Mouse (Mus musculus) urinary bladder, adult 18-20 months (tissue): ENCODE results near the gene Platr17.
"Not testable (repeated sequence)": the region's sequence is repeated elsewhere in the genome, so short reads cannot be mapped to it uniquely, and the experiment has no call there.

Source experiments
- DNase-seq, 2 experiments: peaks; one replicate each; pipeline ENCODE4 v3.0.0; 2022; ENCODE audit warnings: low spot score in 2 of 2, mixed read lengths in 2 of 2

The Platr17 gene

DNA sequence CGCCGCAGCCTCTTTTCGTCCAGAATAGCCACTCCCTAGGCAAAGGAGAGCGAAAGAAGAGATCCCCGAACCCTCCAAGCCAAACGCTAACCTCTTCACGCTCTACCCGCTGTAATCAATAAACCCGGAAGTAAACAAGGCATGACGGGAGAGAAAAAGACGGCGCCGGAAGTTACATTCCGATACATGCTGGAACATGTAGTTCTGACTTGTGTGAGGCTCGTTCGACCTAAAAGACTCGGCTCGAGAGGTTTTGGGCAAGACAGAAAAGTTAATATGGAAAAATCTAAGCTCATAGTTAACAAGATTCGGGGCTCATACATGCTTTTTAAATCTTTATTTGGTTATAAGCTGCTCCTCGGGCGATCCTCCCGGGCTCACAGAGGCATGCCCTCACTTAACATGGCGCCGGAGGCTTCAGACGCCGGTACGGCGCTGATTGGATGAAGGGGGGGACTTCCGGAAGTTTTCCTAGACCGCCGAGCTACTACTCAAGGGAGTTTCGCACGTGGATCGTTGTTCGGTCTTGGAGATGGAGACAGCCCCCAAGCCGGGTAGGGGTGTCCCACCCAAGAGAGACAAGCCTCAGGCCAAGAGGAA, 35.4 kb downstream of the Platr17 start, which contains the start of the genes Pfdn6 and Wdr46:
Gene Pfdn6, minus strand, starts transcription at position 138 of the 600 bp plus-strand sequence.
Gene Wdr46, plus strand, starts transcription at position 455 of the 600 bp plus-strand sequence.
- DNase-seq, result peak; percentile 77 to 86

DNA sequence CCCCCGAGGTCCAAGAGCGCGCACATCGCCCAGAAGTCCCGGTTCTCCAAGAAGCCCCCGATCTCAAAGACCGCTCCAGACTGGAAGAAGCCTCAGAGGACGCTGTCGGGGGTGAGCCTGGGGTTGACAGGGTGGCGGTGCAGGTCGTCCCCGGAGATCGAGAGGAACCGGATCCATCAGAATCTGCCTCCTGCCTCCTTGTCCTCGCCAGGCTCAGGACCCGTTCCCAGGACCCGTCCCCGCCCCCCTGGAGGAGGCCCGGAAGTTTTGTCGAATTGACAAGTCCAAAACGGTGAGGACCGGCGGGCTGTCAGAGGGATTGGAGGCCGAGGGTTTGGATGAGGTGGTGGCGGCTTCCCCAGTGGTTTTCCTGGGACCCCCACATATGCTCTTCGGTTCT, 36.0 kb downstream of the Platr17 start:
- DNase-seq, result no peak

DNA sequence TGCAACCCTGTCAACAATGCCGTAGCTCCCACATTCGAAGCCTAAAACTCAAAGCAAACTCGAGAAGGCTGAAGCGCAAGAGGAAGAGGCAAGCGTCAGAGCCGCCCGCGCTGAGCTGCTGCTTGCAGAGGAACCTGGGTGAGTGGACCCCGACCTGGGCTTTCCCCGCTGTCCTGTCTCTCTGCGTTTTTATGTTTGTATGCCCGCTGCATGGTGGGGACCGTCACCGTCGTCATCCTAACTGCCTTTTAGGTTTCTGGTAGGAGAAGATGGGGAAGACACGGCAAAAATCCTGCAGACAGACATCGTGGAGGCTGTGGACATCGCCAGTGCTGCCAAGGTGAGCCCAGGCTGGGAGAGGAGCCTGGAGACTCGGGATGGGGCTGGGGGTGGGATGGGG, 36.4 kb downstream of the Platr17 start:
- no peak for DNase-seq

DNA sequence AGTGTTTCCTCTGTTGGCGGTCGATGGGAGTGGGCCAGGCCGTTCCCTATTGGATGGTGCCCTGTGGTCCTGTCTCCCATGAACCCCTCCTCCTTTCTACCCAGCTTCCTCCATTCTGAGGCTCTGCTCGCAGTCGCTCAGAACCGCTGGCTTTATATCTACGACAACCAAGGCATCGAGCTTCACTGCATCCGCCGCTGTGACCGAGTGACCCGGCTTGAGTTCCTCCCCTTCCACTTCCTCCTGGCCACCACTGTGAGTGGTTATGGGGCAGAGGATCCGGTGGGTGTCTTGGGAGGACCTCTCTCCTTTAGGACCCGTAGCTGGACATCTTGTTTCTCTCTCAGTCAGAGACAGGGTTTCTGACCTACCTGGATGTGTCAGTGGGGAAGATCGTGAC, 38.5 kb downstream of the Platr17 start:
- no peak for DNase-seq

DNA sequence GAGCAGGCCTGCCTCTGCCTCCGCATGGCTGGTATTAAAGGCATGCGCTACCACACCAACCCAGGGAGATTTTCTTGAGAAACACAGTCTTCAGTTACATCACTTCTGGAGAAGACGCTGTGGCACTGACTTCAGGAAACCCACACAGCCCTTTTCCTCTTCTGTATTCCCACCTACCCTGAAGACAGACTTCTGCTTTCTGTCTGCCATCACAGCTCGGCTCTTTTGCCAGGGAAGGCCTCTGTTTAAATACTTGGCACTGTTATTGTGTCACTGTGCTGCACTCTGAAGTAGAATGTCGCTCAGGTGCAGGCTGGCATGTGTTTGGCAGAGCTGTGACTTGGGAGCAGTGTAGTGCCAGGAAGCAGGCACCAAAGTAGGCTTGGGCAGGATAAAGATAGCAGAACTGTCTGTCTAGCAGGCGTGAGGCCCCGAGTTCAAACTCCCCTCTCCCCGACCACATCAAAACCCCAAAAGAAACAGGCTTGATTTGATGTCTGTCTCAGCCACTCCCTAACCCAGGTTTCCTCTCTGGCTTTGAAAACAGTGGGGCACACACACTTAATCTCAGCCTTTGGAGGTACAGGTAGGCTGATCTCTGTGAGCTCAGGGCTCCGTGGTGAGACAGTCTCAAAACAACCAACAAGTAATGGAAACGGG, 42.6 kb downstream of the Platr17 start:
- no peak for DNase-seq

DNA sequence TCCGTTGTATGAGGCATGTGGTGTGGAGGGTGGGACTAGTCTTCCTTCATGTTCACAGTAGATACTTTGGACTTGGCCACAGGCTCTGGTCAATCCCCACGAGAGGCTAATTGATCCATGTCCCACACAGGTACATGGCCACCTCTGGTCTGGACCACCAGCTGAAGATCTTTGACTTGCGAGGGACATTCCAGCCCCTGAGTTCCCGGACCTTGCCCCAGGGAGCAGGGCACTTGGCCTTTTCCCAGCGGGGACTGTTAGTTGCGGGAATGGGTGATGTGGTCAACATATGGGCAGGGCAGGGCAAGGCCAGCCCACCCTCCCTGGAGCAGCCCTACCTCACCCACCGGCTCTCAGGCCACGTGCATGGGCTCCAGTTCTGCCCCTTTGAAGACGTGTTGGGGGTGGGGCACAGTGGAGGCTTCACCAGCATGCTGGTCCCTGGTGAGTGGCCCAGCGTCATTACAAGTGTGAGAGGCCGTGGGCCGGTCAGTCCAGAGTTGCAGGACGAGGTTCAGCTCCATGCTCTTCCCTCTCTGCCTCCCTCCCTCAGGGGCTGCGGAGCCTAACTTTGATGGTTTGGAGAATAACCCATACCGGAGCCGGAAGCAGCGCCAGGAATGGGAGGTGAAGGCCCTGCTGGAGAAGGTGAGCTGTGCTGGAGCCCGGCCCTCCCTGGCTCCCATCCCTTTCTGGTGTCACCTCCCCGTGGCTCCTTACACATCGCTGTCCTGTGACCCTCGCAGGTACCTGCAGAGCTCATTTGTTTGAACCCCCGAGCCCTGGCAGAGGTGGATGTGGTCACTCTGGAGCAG, 43.4 kb downstream of the Platr17 start:
- DNase-seq, result no peak

DNA sequence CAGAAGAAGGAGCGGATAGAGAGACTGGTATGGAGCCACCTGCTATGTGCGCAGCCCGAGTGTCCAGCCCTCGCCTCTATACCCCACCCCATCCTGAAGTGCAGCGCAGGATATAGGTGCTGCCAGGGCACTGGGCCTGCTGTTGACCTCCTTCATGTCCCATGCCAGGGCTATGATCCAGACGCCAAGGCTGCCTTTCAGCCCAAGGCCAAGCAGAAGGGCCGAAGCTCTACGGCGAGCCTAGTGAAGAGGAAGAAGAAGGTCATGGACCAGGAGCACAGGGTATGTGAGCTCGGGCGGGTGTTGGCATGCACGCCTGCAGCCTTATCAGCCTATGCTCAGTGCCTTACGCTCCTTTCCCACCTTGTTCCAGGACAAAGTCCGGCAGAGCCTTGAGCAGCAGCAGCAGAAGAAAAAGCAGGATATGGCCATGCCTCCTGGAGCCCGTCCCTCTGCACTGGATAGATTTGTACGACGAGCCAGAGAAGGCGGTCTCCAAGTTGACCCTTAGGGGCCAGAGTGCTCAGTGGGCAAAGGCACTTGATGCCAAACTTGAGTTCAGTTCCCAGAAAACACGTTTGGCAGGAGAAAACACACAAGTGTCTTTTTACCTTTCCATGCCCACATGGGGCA, 44.1 kb downstream of the Platr17 start:
- DNase-seq, result no peak

DNA sequence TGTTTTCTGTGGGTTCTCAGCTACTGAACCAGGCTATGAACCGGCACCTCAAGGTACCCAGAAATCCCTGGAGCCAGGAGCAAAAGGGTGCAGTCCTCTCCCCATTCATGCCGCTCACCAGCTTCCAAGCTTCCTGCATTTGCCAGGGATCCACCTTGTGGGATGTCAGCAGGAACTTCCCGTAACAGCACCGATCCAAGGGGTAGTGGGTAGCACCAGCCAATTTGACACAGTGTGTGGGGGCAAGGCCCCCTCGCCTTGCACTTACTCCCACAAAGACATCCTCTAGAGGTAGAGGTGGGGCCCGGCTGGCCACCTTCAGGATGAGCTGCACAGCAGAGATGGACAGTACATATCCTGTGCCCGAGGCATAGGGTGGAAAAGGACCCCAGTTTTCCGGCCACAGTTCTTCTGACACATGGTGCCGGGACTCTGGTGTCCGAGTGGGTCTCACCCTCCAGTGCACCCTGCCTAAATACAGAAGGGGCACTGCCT, 45.2 kb downstream of the Platr17 start:
- DNase-seq, result no peak

DNA sequence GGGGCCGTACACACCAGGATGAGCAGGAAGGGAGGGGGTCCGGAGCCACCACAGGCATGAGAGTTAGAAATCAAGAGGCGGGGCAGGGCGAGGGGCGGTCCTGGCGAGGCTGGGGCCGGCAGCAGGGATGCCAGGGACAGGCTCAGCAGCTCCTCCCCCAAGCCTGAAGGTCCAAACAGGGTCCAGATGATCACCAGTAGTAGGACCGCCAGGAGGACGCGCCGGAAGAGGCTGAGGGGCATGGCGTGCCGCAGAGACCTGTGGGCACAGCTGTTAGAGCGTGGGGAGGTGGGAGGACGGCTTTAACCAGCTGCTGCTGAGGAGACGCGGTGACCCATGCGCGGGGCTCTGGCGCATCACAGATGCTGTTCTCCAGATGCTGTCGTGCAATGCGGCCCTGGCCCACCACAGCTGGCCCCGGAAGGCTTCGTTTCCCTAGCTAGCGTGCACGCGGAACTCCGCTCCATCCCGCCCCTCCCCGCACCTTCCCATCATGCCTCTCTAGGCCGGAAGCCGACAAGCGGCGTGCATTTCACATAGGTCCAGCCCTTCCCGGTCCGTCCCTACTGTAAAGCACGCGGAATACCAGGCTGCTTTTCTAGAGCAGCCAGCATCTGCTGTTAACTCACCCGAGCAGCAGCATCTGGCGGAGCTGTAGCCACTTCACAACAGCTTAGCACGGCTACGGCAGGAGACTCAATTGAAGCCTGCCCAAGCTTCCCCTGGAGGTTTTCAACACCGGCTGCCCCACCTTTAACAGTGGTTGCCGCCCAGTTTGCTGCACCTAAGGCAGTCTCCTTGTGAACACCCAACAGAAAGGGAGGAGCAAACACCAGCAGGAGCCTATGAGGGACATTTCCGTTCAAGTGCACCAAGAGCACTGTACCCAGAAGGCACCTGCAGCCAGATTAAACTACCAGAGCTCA, 46.3 kb downstream of the Platr17 start, which contains the start of gene B3galt4:
Gene B3galt4, minus strand, starts transcription at position 468 of the 926 bp plus-strand sequence.
- DNase-seq, result peak; percentile 60 to 69

DNA sequence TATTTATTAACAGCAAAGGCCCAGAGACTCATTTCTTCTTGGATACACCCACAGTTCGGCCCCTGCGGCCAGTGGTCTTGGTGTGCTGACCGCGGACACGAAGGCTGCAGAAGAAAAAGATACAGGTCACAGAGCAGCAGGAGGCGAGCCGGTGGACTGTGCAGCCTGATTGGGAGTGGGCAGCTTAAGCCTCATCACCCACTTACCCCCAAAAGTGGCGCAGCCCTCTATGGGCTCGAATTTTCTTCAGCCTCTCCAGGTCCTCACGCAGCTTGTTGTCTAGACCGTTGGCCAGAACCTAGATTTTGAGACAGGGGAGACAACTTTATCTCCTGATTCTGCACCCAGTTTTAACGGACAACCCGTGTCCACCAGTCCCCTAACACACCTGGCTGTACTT, 47.1 kb downstream of the Platr17 start:
- DNase-seq, result not testable (repeated sequence)

DNA sequence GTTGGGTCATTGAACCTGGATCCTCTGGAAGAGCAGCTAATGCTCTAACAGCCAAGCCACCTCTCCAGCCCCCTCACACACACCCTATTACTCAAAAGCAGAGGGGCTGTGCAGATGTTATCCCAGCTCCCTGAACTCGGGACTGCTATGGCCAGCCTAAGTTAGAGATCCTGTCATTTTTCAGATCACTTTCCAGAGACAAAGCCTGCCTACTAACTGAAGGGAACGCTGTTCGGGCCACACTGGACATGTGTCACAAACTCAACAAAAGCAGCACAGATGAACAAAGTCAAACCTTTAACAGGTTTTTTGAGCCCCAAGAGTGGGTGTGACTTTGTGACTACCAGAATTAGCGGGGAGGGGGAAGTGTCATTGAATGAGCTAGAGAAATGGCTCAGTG, 47.9 kb downstream of the Platr17 start:
- no peak for DNase-seq

DNA sequence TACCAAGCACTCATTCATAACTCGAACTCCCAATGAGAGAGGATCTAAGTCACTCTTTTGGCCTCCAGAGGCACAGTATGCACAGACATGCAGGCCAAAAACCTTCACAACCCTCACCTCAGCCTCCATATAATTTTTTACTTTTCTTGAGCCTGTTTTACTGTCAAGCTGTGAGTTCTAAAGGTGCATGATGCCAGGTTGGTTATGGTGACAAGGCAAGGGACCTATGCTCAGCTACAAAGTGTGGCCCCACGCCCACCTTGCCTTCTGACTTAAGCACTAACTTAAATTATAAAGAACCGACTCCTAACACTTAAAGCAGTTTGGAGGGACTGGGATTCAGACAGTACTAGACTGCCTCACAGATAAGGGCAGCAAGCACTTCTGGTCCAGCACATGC, 48.4 kb downstream of the Platr17 start:
- no peak for DNase-seq

DNA sequence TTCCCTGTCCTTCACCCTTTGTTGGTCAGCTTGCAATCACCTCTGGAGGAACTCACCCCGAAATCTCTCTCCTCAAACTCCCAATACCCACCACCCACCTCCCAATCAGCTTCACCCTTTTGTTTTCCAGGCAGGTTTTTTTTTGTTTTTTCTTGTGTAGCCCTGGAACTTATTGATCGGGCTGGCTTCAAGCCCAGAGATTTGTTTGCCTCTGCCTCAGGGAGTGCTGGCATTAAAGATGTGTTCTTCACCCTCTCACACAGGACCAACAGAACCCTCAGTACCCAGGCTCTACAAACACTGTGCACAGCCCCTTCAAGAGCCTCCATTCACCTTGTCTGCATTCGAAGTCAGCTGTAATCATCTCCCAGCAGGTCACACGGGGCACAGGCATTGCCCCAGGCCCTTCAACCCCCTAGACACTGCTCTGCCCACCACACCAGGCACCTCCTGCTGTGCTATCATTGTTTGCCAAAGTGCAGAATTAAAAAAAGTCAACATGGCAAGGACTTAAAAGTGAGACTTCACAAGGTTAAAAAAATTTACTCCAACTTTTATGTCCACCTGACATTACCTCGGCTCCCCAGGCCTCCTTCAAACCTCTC, 49.1 kb downstream of the Platr17 start:
- DNase-seq, result no peak

DNA sequence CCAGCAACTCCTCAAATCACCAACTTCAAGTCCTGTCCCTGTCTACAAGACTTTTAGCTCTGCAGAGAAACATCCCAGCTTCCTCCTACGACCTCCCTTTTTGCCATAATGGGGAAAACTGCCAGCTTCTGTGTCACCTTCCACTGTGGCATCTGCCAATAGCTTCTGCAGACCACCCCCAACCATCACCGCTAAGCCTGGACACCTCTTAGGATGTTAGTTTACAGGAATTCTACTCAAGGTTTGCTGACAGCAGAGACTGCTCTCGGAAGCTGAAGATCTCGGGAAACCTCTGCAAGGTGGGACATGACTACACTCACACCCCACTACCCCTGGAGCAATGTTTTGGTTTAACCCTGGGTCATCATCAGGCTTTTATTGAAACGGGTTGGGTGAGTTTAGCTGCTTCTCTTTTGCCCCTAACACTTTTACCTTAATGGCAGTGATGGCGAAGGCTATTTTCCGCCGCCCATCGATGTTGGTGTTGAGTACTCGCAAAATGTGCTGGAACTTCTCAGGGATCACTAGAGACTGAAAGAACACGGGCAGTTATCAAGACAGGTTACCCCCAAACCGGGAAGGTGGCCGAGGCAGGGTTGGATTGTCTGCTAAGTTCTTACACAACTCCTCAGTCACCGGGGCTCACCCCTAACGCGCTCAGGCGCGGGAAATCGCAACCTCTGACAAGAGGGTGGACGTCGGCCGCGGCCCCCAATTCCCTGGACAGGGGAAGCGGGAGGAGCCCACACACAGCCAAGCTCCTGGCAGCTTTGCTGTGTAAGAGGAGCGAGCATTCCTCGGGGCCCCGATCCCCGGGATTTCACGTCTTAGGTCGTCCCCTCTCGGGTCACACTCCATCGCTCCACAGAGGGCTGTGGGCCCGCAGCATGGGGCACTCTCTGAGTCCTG, 50.0 kb downstream of the Platr17 start:
- DNase-seq, result no peak

DNA sequence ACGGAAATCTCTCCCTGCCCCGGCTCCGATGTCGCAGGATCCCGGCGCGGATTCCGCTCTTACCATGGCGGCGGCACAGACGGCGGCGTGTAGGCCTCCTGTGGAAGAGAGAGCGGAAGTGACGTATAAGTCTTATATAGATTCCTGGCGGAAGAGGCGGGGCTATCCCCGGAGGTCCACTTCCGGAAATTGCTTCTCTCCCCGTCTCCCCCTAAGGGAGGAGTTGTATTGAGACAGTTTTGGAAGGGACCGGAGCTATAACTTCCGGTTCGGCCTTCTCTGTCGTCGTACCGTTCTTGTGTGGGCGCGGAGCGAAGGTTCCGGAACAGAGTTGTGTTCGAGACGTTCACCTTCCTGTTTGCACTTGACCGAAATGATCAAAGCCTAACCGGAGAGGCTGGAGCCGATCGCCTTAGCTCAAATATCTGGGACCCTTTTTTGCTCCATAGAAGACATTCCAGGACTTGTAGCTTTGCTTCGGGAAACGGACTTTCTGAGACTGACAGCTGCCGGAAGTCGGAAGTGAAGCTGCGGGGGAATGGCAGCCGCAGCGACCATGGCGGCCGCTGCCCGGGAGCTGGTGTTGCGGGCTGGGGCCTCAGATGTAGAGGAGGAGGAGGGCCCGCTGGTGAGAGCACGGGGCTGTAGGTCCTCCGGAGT, 50.8 kb downstream of the Platr17 start, which contains the start of the genes Vps52 and Rps18:
Gene Vps52, plus strand, starts transcription at position 258 of the 660 bp plus-strand sequence.
Gene Rps18, minus strand, starts transcription at position 447 of the 660 bp plus-strand sequence.
- peak; percentile 90 to 93 for DNase-seq
